Mouse (Mus musculus): ENCODE measurements at regions not wholly inside any gene's neighbourhood (a gene's known extent, or its start where the extent isn't known, plus 50 kb on each side); places are given as distances from the start of the nearest gene placed in this dataset.

GRCm38 (mm10) chr17:64382894-64383293, 51.2 kb upstream of the Pja2 start:
- DNase-seq: no peak

- no peak for DNase-seq
These were observed 51.9 kb upstream of the Pja2 start for GRCm38 (mm10) chr17:64383600-64383999.

- no peak for DNase-seq
These were observed 58.6 kb upstream of the Pja2 start for GRCm38 (mm10) chr17:64390349-64390748.

GRCm38 (mm10) chr17:64397254-64397897, 65.7 kb upstream of the Pja2 start:
- DNase-seq: peak in 1 of 2 experiments; percentile 13

GRCm38 (mm10) chr17:64398114-64398692, 66.5 kb upstream of the Pja2 start:
- DNase-seq: peak in 1 of 2 experiments; percentile 16

GRCm38 (mm10) chr17:64398708-64399107, 67.0 kb upstream of the Pja2 start:
- DNase-seq: no peak

- no peak for DNase-seq
These were observed 75.1 kb upstream of the Pja2 start for GRCm38 (mm10) chr17:64406742-64407254.

- no peak for DNase-seq
These were observed 75.7 kb upstream of the Pja2 start for GRCm38 (mm10) chr17:64407255-64408011.

- peak in 1 of 2 experiments; percentile 3 for DNase-seq
These were observed 94.1 kb upstream of the Pja2 start for GRCm38 (mm10) chr17:64425811-64426210.

GRCm38 (mm10) chr17:64426536-64426935, 94.8 kb upstream of the Pja2 start:
- no peak for DNase-seq

GRCm38 (mm10) chr17:64439571-64439970, 107.9 kb upstream of the Pja2 start:
- no peak for DNase-seq

- DNase-seq: no peak
These were observed 123.0 kb upstream of the Pja2 start for GRCm38 (mm10) chr17:64454736-64455135.

- DNase-seq: no peak
These were observed 134.3 kb upstream of the Man2a1 start for GRCm38 (mm10) chr17:64466273-64466672.

- no peak for DNase-seq
These were observed 133.8 kb upstream of the Man2a1 start for GRCm38 (mm10) chr17:64466746-64467145.

- DNase-seq: no peak
These were observed 133.2 kb upstream of the Man2a1 start for GRCm38 (mm10) chr17:64467297-64467696.

GRCm38 (mm10) chr17:64469754-64470400, 130.7 kb upstream of the Man2a1 start:
- DNase-seq: no peak

GRCm38 (mm10) chr17:64480607-64481038, 119.9 kb upstream of the Man2a1 start:
- peak in 1 of 2 experiments; percentile 21 for DNase-seq

GRCm38 (mm10) chr17:64484835-64485234, 115.7 kb upstream of the Man2a1 start:
- no peak for DNase-seq

- no peak for DNase-seq
These were observed 110.7 kb upstream of the Man2a1 start for GRCm38 (mm10) chr17:64489769-64490335.

- no peak for DNase-seq
These were observed 109.9 kb upstream of the Man2a1 start for GRCm38 (mm10) chr17:64490664-64491063.

GRCm38 (mm10) chr17:64491922-64492353, 108.6 kb upstream of the Man2a1 start:
- peak; percentile 49 to 66 for DNase-seq

GRCm38 (mm10) chr17:64492614-64493269, 107.8 kb upstream of the Man2a1 start:
- peak; percentile 39 to 52 for DNase-seq

All from lung, adult 18-20 months (tissue).